Mouse (Mus musculus) heart, adult 2 months (tissue): ENCODE data around the gene Clec4b2. TPM values are rescaled to one million over a fixed set of nuclear protein-coding genes. Genes with fewer than 3 reads are reported as not detected.
"Not testable (repeated sequence)": the region's sequence is repeated elsewhere in the genome, so short reads cannot be mapped to it uniquely, and the experiment has no call there.

Experiments
- DNase-seq, 2 experiments: peaks; one replicate each; pipeline ENCODE4 v3.0.0; 2021
- H3K27ac ChIP-seq: fragments of 200-600 bp; 2 replicates; pipeline ENCODE4 v1.8.1; 2022
- H3K27me3 ChIP-seq: fragments of 200-500 bp; 2 replicates; pipeline ENCODE4 v1.6.1; 2012; ENCODE audit warnings: mild to moderate bottlenecking, low read length, inconsistent platforms, mixed read lengths; ENCODE audit not compliant: control insufficient read depth, insufficient read depth
- H3K36me3 ChIP-seq: fragments of 200-500 bp; 2 replicates; pipeline ENCODE4 v1.6.1; 2012; ENCODE audit warnings: low read length, inconsistent platforms; ENCODE audit not compliant: control insufficient read depth, insufficient read depth
- H3K4me1 ChIP-seq: fragments of 200-500 bp; 2 replicates; pipeline ENCODE4 v1.6.1; 2011; ENCODE audit warnings: low read length; ENCODE audit not compliant: control insufficient read depth, insufficient read depth
- H3K4me3 ChIP-seq: fragments of 200-600 bp; 2 replicates; pipeline ENCODE4 v1.8.1; 2022
- H3K79me2 ChIP-seq: fragments of 200-500 bp; replicated peaks from 2 replicates; pipeline ENCODE4 v1.6.1; 2012; ENCODE audit warnings: mild to moderate bottlenecking, inconsistent platforms, low read length, moderate library complexity, mixed read lengths; ENCODE audit not compliant: control insufficient read depth, insufficient read depth
- H3K9ac ChIP-seq: fragments of 200-500 bp; 2 replicates; pipeline ENCODE4 v1.6.1; 2012; ENCODE audit warnings: low read depth, mild to moderate bottlenecking, control low read depth, inconsistent platforms, low read length, mixed read lengths
- CTCF ChIP-seq: fragments of 200-600 bp; IDR thresholded peaks from 2 replicates; pipeline ENCODE4 v1.8.1; 2022; ENCODE audit warnings: antibody characterized with exemption, mild to moderate bottlenecking, moderate library complexity
- EP300 ChIP-seq: fragments of 200-500 bp; IDR thresholded peaks from 2 replicates; pipeline ENCODE4 v1.6.1; 2011; ENCODE audit warnings: low read depth, low read length, control low read depth; ENCODE audit not compliant: insufficient read depth
- POLR2A ChIP-seq: fragments of 200-500 bp; IDR thresholded peaks from 2 replicates; pipeline ENCODE4 v1.6.1; 2011; ENCODE audit warnings: mild to moderate bottlenecking, low read depth, low read length, control low read depth; ENCODE audit not compliant: insufficient read depth
- WGBS: fragments of 180-500 bp; shearing (Covaris S2); methylation state at CpG from one replicate; pipeline ENCODE4 v1.1.7; 2018; 5-methylcytosine and 5-hydroxymethylcytosine counted together
- intact Hi-C: fragments of 180-260 bp; cut with DNase I; formaldehyde crosslinking; loops from one replicate; pipeline ENCODE4 v1.15.1; 2025
- polyA plus RNA-seq: library from polyadenylated mRNA; depleted of rRNA; stranded (reverse); fragments of >200 nt; gene quantifications from 2 replicates; pipeline ENCODE4 v1.2.3, GENCODE M21; 2012
- total RNA-seq, 2 experiments: library from RNA; stranded (reverse); gene quantifications; 2 replicates each; pipeline ENCODE4 v1.2.3; 2021

Clec4b2 gene
- total and polyA plus RNA-seq, 3 experiments = not detected

GRCm38 (mm10) chr6:123175549-123175948, 2.9 kb downstream of the Clec4b2 start:
- Histone ChIP-seq H3K4me3 (no peak overlapping the region), H3K9ac (no peak overlapping the region), H3K27ac (no peak overlapping the region), H3K36me3 (no peaks in the 10 kb centered on the region), H3K4me1 (no peaks in the 10 kb centered on the region), H3K79me2 (no peaks in the 10 kb centered on the region), H3K27me3 (no peaks in the 10 kb centered on the region)
- TF ChIP-seq CTCF (no peak), EP300 (no peak), POLR2A (no peak)
- WGBS = 70% methylated on average over 1 of the region's 1 CpGs
- DNase-seq = peak in 1 of 2 experiments; percentile 5
- intact Hi-C loops = no loop called here

GRCm38 (mm10) chr6:123184862-123185261, 12.2 kb downstream of the Clec4b2 start:
- 56% methylated on average over 2 of the region's 2 CpGs for WGBS
- H3K79me2 ChIP-seq, H3K27me3 ChIP-seq, intact Hi-C loops, DNase-seq, H3K27ac ChIP-seq, H3K9ac ChIP-seq, H3K4me1 ChIP-seq, H3K36me3 ChIP-seq, H3K4me3 ChIP-seq: not testable (repeated sequence)
- TF ChIP-seq CTCF = peak; percentile 35

GRCm38 (mm10) chr6:123207187-123208076, 34.7 kb downstream of the Clec4b2 start:
- Histone ChIP-seq H3K27me3 (no peaks in the 10 kb centered on the region), H3K27ac (no peak overlapping the region), H3K9ac (no peak overlapping the region), H3K4me1 (no peaks in the 10 kb centered on the region), H3K36me3 (no peaks in the 10 kb centered on the region), H3K4me3 (no peak overlapping the region), H3K79me2 (no peaks in the 10 kb centered on the region)
- no peak for TF ChIP-seq POLR2A
- TF ChIP-seq CTCF = no peak
- no peak for TF ChIP-seq EP300
- intact Hi-C loops = no loop called here
- DNase-seq = no peak
- WGBS = 65% methylated on average over 1 of the region's 1 CpGs

GRCm38 (mm10) chr6:123208077-123208439, 35.4 kb downstream of the Clec4b2 start:
- intact Hi-C loops, H3K27ac ChIP-seq, H3K9ac ChIP-seq, H3K79me2 ChIP-seq, H3K4me3 ChIP-seq, H3K4me1 ChIP-seq, DNase-seq, H3K27me3 ChIP-seq, H3K36me3 ChIP-seq: not testable (repeated sequence)

GRCm38 (mm10) chr6:123211726-123212125, 39.0 kb downstream of the Clec4b2 start:
- Histone ChIP-seq H3K4me1 (no peaks in the 10 kb centered on the region), H3K79me2 (no peaks in the 10 kb centered on the region), H3K36me3 (no peaks in the 10 kb centered on the region), H3K27ac (no peak overlapping the region), H3K4me3 (no peak overlapping the region), H3K27me3 (no peaks in the 10 kb centered on the region), H3K9ac (no peak overlapping the region)
- intact Hi-C loops = no loop called here
- TF ChIP-seq POLR2A (no peak), CTCF (no peak), EP300 (no peak)
- WGBS = 42% methylated on average over 1 of the region's 1 CpGs
- no peak for DNase-seq

GRCm38 (mm10) chr6:123227519-123228166, 55.0 kb downstream of the Clec4b2 start:
- H3K79me2 ChIP-seq = no peaks in the 10 kb centered on the region
- H3K4me3 ChIP-seq = no peak overlapping the region
- H3K27me3 ChIP-seq = no peaks in the 10 kb centered on the region
- no peak for DNase-seq
- intact Hi-C loops = no loop called here
- TF ChIP-seq EP300 (no peak), POLR2A (no peak), CTCF (no peak)
- no peaks in the 10 kb centered on the region for H3K36me3 ChIP-seq
- 46% methylated on average over 2 of the region's 2 CpGs for WGBS
- H3K4me1 ChIP-seq = no peaks in the 10 kb centered on the region
- H3K27ac ChIP-seq = no peak overlapping the region
- H3K9ac ChIP-seq = no peak overlapping the region
